Mouse (Mus musculus) ES-E14 (cell line): ENCODE data around the gene Lyzl6. TPM values are rescaled to one million over a fixed set of nuclear protein-coding genes. Genes with fewer than 3 reads are reported as not detected.

Experiments
- DNase-seq: peaks from one replicate; pipeline ENCODE4 v3.0.0-alpha.2; 2013; ENCODE audit warnings: low read depth, low spot score
- H3K27ac ChIP-seq: 2 replicates; pipeline ENCODE4 v1.5.1; 2012; ENCODE audit warnings: low read depth, mild to moderate bottlenecking, low read length, moderate library complexity, mixed read lengths; ENCODE audit not compliant: poor library complexity, insufficient read depth, severe bottlenecking
- H3K36me3 ChIP-seq: 2 replicates; pipeline ENCODE4 v1.6.1; 2012; ENCODE audit warnings: mild to moderate bottlenecking, low read length, moderate library complexity, mixed read lengths; ENCODE audit not compliant: control insufficient read depth, poor library complexity, insufficient read depth, severe bottlenecking
- H3K4me1 ChIP-seq, 2 experiments: fragments of 150-350 bp in 1 of 2; sonication (generic) in 1 of 2; 2 replicates each; pipeline ENCODE4 v1.6.1; 2012; ENCODE audit warnings: low read length in 2 of 2, mild to moderate bottlenecking in 1 of 2, mixed read lengths in 1 of 2; ENCODE audit not compliant: control insufficient read depth in 2 of 2, insufficient read depth in 2 of 2, poor library complexity in 1 of 2
- H3K4me3 ChIP-seq, 2 experiments: fragments of 150-350 bp in 1 of 2; sonication (generic) in 1 of 2; 2 replicates each; pipeline ENCODE4 v1.5.1; 2012; ENCODE audit warnings: low read length in 2 of 2, low read depth in 1 of 2, mild to moderate bottlenecking in 1 of 2, mixed read lengths in 1 of 2; ENCODE audit not compliant: insufficient read depth in 1 of 2, poor library complexity in 1 of 2, severe bottlenecking in 1 of 2
- H3K9ac ChIP-seq: 2 replicates; pipeline ENCODE4 v1.6.1; 2012; ENCODE audit warnings: low read depth, mild to moderate bottlenecking, low read length, mixed read lengths; ENCODE audit not compliant: poor library complexity, insufficient read depth, severe bottlenecking
- H3K9me3 ChIP-seq: fragments of 150-350 bp; sonication (generic); 2 replicates; pipeline ENCODE4 v1.6.1; 2012; ENCODE audit warnings: low read depth, mild to moderate bottlenecking, low read length; ENCODE audit not compliant: control insufficient read depth, insufficient read depth
- CHD2 ChIP-seq: IDR thresholded peaks from 2 replicates; pipeline ENCODE4 v1.6.1; 2014; ENCODE audit warnings: mild to moderate bottlenecking, low read depth, low read length, inconsistent platforms
- HCFC1 ChIP-seq: IDR thresholded peaks from 2 replicates; pipeline ENCODE4 v1.6.1; 2012; ENCODE audit warnings: low read length, inconsistent platforms, borderline replicate concordance; ENCODE audit not compliant: insufficient read depth
- MAFK ChIP-seq: IDR thresholded peaks from 2 replicates; pipeline ENCODE4 v1.6.1; 2014; ENCODE audit warnings: mild to moderate bottlenecking, low read depth, low read length, inconsistent platforms; ENCODE audit not compliant: insufficient read depth
- ZC3H11A ChIP-seq: IDR thresholded peaks from 2 replicates; pipeline ENCODE4 v1.6.1; 2012; ENCODE audit warnings: low read depth, mild to moderate bottlenecking, inconsistent platforms, low read length, borderline replicate concordance
- ZNF384 ChIP-seq: IDR thresholded peaks from 2 replicates; pipeline ENCODE4 v1.6.1; 2012; ENCODE audit warnings: low read depth, low read length, inconsistent platforms
- in situ Hi-C, 2 experiments: fragments of 600-800 bp; cut with MboI; formaldehyde crosslinking; loops; one replicate each; pipeline ENCODE4 v1.15.1; 2025; ENCODE audit warnings: low sequenced_read_pairs in 2 of 2, inconsistent platforms in 1 of 2; ENCODE audit not compliant: unreplicated experiment in 2 of 2
- total RNA-seq: library from RNA; depleted of rRNA; stranded (reverse); fragments of 300-350 nt; gene quantifications from 2 replicates; pipeline ENCODE4 v1.2.3, GENCODE M21; 2012

Lyzl6 gene
- total RNA-seq, 1 experiment = not detected

- no peak for DNase-seq
- Histone ChIP-seq H3K27ac (no peak overlapping the region), H3K4me3 (no peak overlapping the region), H3K9ac (no peak overlapping the region), H3K9me3 (no peaks in the 10 kb centered on the region), H3K4me1 (peaks cover 3 to 6% of the 10 kb centered on the region in 2 experiments; a peak in 2 of 4 replicates), H3K36me3 (no peaks in the 10 kb centered on the region)
- in situ Hi-C loops = no loop called here
- TF ChIP-seq MAFK (no peak), CHD2 (no peak), ZNF384 (no peak), ZC3H11A (no peak)
Measured at GRCm38 (mm10) chr11:103647921-103648620, 9.4 kb upstream of the Lyzl6 start.

- Histone ChIP-seq H3K27ac (no peak overlapping the region), H3K4me1 (peaks cover 3 to 6% of the 10 kb centered on the region in 2 experiments; a peak in 2 of 4 replicates), H3K36me3 (no peaks in the 10 kb centered on the region), H3K9ac (no peak overlapping the region), H3K4me3 (no peak overlapping the region), H3K9me3 (no peaks in the 10 kb centered on the region)
- DNase-seq = no peak
- no peak for TF ChIP-seq HCFC1
- no peak for TF ChIP-seq CHD2
- TF ChIP-seq ZNF384 = no peak
- TF ChIP-seq MAFK = no peak
- TF ChIP-seq ZC3H11A = no peak
- in situ Hi-C loops = no loop called here
Measured at GRCm38 (mm10) chr11:103646301-103646700, 7.6 kb upstream of the Lyzl6 start.

GRCm38 (mm10) chr11:103645731-103646130 lies 7.0 kb upstream of the Lyzl6 start:
- H3K9ac ChIP-seq = no peak overlapping the region
- H3K27ac ChIP-seq = no peak overlapping the region
- H3K9me3 ChIP-seq = no peaks in the 10 kb centered on the region
- H3K4me1 ChIP-seq = peaks cover 3 to 6% of the 10 kb centered on the region in 2 experiments; a peak in 2 of 4 replicates
- H3K4me3 ChIP-seq = no peak overlapping the region
- DNase-seq = no peak
- in situ Hi-C loops = no loop called here
- no peaks in the 10 kb centered on the region for H3K36me3 ChIP-seq
- TF ChIP-seq ZC3H11A (no peak), MAFK (no peak), HCFC1 (no peak), ZNF384 (no peak), CHD2 (no peak)

GRCm38 (mm10) chr11:103643211-103643610 lies 4.5 kb upstream of the Lyzl6 start:
- no peak overlapping the region for H3K27ac ChIP-seq
- no peak overlapping the region for H3K9ac ChIP-seq
- no peak for DNase-seq
- H3K4me3 ChIP-seq = no peak overlapping the region
- H3K4me1 ChIP-seq = peaks cover under 1 to 4% of the 10 kb centered on the region in 2 experiments; a peak in 2 of 4 replicates
- H3K9me3 ChIP-seq = no peaks in the 10 kb centered on the region
- no peaks in the 10 kb centered on the region for H3K36me3 ChIP-seq
- TF ChIP-seq ZNF384 (no peak), ZC3H11A (no peak), MAFK (no peak), CHD2 (no peak), HCFC1 (no peak)
- in situ Hi-C loops = no loop called here

- Histone ChIP-seq H3K36me3 (no peaks in the 10 kb centered on the region), H3K4me1 (no peaks in the 10 kb centered on the region), H3K4me3 (no peak overlapping the region), H3K27ac (no peak overlapping the region), H3K9ac (no peak overlapping the region), H3K9me3 (no peaks in the 10 kb centered on the region)
- TF ChIP-seq ZC3H11A (peak; percentile 78; the same call in 1 of the 2 replicates), MAFK (no peak), CHD2 (no peak), HCFC1 (no peak), ZNF384 (peak; percentile 97)
- peak; percentile 59 for DNase-seq
- in situ Hi-C loops = no loop called here
Measured at GRCm38 (mm10) chr11:103639407-103639946, 787 bp upstream of the Lyzl6 start.
